Comparison of ENCODE assay signal across 12 mouse cellular contexts in genomic region chr2:29320229-29320751, GRCm38 (mm10). TPM values are rescaled to one million over a fixed set of nuclear protein-coding genes. Genes with fewer than 3 reads are reported as not detected.
DNase-seq lines count a peak whose midpoint lies in the region; ATAC-seq lines count a peak whose summit lies in the region.
"Had no signal": no experiment of that assay in that cellular context is flagged by ENCODE, and none has a peak within 500 bp of the region (broad histone marks: within the 10 kb centered on the region; RNA-seq: fewer than 3 reads in every experiment).

No protein-coding gene starts in this region.

- H3K36me3 ChIP-seq in forebrain, embryonic 13.5 days (ENCODE audit: poor library complexity, severe bottlenecking), result no peaks in the 10 kb centered on the region
- H3K36me3 ChIP-seq in forebrain, embryonic 11.5 days (ENCODE audit: control insufficient read depth, insufficient read depth, low read length), result no peaks in the 10 kb centered on the region
- no peaks in the 10 kb centered on the region for H3K36me3 ChIP-seq in kidney, embryonic 15.5 days
- H3K36me3 ChIP-seq: liver, embryonic 12.5 days had no signal

- H3K9ac ChIP-seq in forebrain, embryonic 13.5 days, result no peak overlapping the region; the same call in 1 of the 2 replicates
- no peak overlapping the region for H3K9ac ChIP-seq in forebrain, embryonic 11.5 days (ENCODE audit: low read length)
- no peak overlapping the region for H3K9ac ChIP-seq in kidney, embryonic 15.5 days
- H3K9ac ChIP-seq: liver, embryonic 12.5 days had no signal

- ATAC-seq in forebrain, embryonic 13.5 days, result peak; percentile 63; the same call in 1 of the 2 replicates
- ATAC-seq in forebrain, embryonic 11.5 days (replicated peaks; ENCODE audit: low FRiP score), result no peak
- no peak for ATAC-seq in inflammation-experienced regulatory T-cells, adult 6 months
- ATAC-seq in kidney, embryonic 15.5 days (replicated peaks; ENCODE audit: low FRiP score), result no peak
- ATAC-seq: liver, embryonic 12.5 days had no signal

- H3K9me3 ChIP-seq in forebrain, embryonic 13.5 days (replicated peaks), result no peaks in the 10 kb centered on the region
- H3K9me3 ChIP-seq in forebrain, embryonic 11.5 days (ENCODE audit: control insufficient read depth, low read length), result no peaks in the 10 kb centered on the region
- H3K9me3 ChIP-seq in kidney, embryonic 15.5 days (replicated peaks), result no peaks in the 10 kb centered on the region
- H3K9me3 ChIP-seq: liver, embryonic 12.5 days had no signal

- WGBS in forebrain, embryonic 13.5 days, result 58% methylated on average over 11 of the region's 11 CpGs
- 80% methylated on average over 11 of the region's 11 CpGs for WGBS in forebrain, embryonic 11.5 days
- 63% methylated on average over 11 of the region's 11 CpGs for WGBS in kidney, embryonic 15.5 days

- H3K4me2 ChIP-seq in forebrain, embryonic 13.5 days, result no peak overlapping the region; the same call in 1 of the 2 replicates
- no peak overlapping the region for H3K4me2 ChIP-seq in forebrain, embryonic 11.5 days (ENCODE audit: low read depth, low read length, severe bottlenecking)
- H3K4me2 ChIP-seq in kidney, embryonic 15.5 days, result no peak overlapping the region
- H3K4me2 ChIP-seq: liver, embryonic 12.5 days had no signal

- no peak overlapping the region for H3K4me3 ChIP-seq in forebrain, embryonic 13.5 days
- no peak overlapping the region for H3K4me3 ChIP-seq in forebrain, embryonic 11.5 days (ENCODE audit: low read depth, low read length)
- no peak overlapping the region for H3K4me3 ChIP-seq in kidney, embryonic 15.5 days (replicated peaks)
- H3K4me3 ChIP-seq: gastrocnemius, adult 2 months; liver, embryonic 12.5 days had no signal

- DNase-seq in forebrain, embryonic 11.5 days (ENCODE audit: low spot score), result no peak
- peak; percentile 16 to 27 for DNase-seq in cerebellum, postnatal 36 days
- peak; percentile 47 to 57 for DNase-seq in layer of hippocampus, postnatal 10 days (ENCODE audit: low spot score in 2 of 2)
- peak; percentile 5 for DNase-seq in retina, postnatal 7 days (ENCODE audit: low read depth, low spot score)
- DNase-seq in gastrocnemius, adult 8-10 months (ENCODE audit: low spot score in 2 of 2), result no peak
- DNase-seq: gastrocnemius, adult 2 months; heart, postnatal 14 days; thymus, adult 18-20 months had no signal

- no peaks in the 10 kb centered on the region for H3K27me3 ChIP-seq in forebrain, embryonic 13.5 days
- H3K27me3 ChIP-seq in forebrain, embryonic 11.5 days (ENCODE audit: control insufficient read depth, insufficient read depth, low read length), result no peaks in the 10 kb centered on the region
- H3K27me3 ChIP-seq in kidney, embryonic 15.5 days, result no peaks in the 10 kb centered on the region
- H3K27me3 ChIP-seq: liver, embryonic 12.5 days had no signal

- peaks cover 4% of the 10 kb centered on the region; the same call in 1 of the 2 replicates for H3K4me1 ChIP-seq in forebrain, embryonic 13.5 days
- no peaks in the 10 kb centered on the region for H3K4me1 ChIP-seq in forebrain, embryonic 11.5 days (replicated peaks; ENCODE audit: control insufficient read depth, insufficient read depth, low read length)
- no peaks in the 10 kb centered on the region for H3K4me1 ChIP-seq in kidney, embryonic 15.5 days
- H3K4me1 ChIP-seq: liver, embryonic 12.5 days had no signal

- peak overlapping the region; percentile 75 for H3K27ac ChIP-seq in forebrain, embryonic 13.5 days
- H3K27ac ChIP-seq in forebrain, embryonic 11.5 days (ENCODE audit: low read depth, low read length), result no peak overlapping the region
- no peak overlapping the region for H3K27ac ChIP-seq in kidney, embryonic 15.5 days
- H3K27ac ChIP-seq: gastrocnemius, adult 2 months; liver, embryonic 12.5 days had no signal

RNA-seq across cellular contexts. Expression of gene Med27, which starts 26.3 kb away (rescaled TPM):
- 98.0 and 100 TPM in 2 replicates for polyA plus RNA-seq in forebrain, embryonic 13.5 days (2015; fragmentation: Nextera tagmentation; extraction: Ambion mirVana)
- polyA plus RNA-seq in forebrain, embryonic 11.5 days (2014; fragmentation: Nextera tagmentation; extraction: Ambion mirVana), result 65.9 and 70.1 TPM in 2 replicates
- 10 to 100 TPM; 39.5 to 41.5 TPM for total RNA-seq in layer of hippocampus, postnatal 10 days (2021)
- polyA plus RNA-seq in inflammation-experienced regulatory T-cells, adult 6 months (2017; shearing (Covaris generic)), result 10 to 100 TPM; 28.1 to 32.9 (median 31.4) TPM
- polyA plus RNA-seq in kidney, embryonic 15.5 days (2015; fragmentation: Nextera tagmentation; extraction: Ambion mirVana), result 52.7 and 53.3 TPM in 2 replicates
- total RNA-seq in gastrocnemius, adult 8-10 months (2022), result 10 to 100 TPM; 13.0 to 15.4 (median 14.6) TPM

Comparison
In these comparisons a context has a peak if more than half of its experiments do, and no peak if none do; other contexts are left out.
1. DNase-seq: peak in cerebellum, postnatal 36 days (2 of 2), layer of hippocampus, postnatal 10 days (2 of 2) and retina, postnatal 7 days (single experiment); none in forebrain, embryonic 11.5 days (single experiment) and gastrocnemius, adult 8-10 months (0 of 2).